Mouse (Mus musculus) intestine, embryonic 14.5 days (tissue): ENCODE data around the gene Lin7a. TPM values are rescaled to one million over a fixed set of nuclear protein-coding genes. Genes with fewer than 3 reads are reported as not detected.

Experiments used
- ATAC-seq: fragments of 200-750 bp; cut with Nextera tagmentation; replicated peaks from 2 replicates; pipeline ENCODE4 v1.8.0; 2017; ENCODE audit warnings: low read depth, moderate number of reproducible peaks, moderate TSS enrichment, moderate library complexity; ENCODE audit not compliant: low FRiP score, low TSS enrichment
- DNase-seq: peaks from one replicate; pipeline ENCODE4 v3.0.0-alpha.2; 2018; ENCODE audit warnings: low spot score
- H3K27ac ChIP-seq: fragments of 300-500 bp; sonication (generic); 2 replicates; pipeline ENCODE4 v1.5.1; 2014; ENCODE audit warnings: low read depth, mild to moderate bottlenecking, control low read depth
- H3K27me3 ChIP-seq: fragments of 300-500 bp; sonication (generic); replicated peaks from 2 replicates; pipeline ENCODE4 v1.6.1; 2014; ENCODE audit warnings: low read length, control low read depth; ENCODE audit not compliant: control insufficient read depth, insufficient read depth
- H3K36me3 ChIP-seq: fragments of 300-500 bp; sonication (generic); 2 replicates; pipeline ENCODE4 v1.6.1; 2014; ENCODE audit warnings: low read length, control low read depth; ENCODE audit not compliant: control insufficient read depth, insufficient read depth
- H3K4me1 ChIP-seq: fragments of 300-500 bp; sonication (generic); replicated peaks from 2 replicates; pipeline ENCODE4 v1.6.1; 2014; ENCODE audit warnings: low read length, control low read depth, mixed read lengths; ENCODE audit not compliant: control insufficient read depth, insufficient read depth
- H3K4me2 ChIP-seq: fragments of 300-500 bp; sonication (generic); 2 replicates; pipeline ENCODE4 v1.6.1; 2014; ENCODE audit warnings: low read length
- H3K4me3 ChIP-seq: fragments of 300-500 bp; sonication (generic); 2 replicates; pipeline ENCODE4 v1.5.1; 2014; ENCODE audit warnings: low read depth, low read length, control low read depth, mixed read lengths
- H3K9ac ChIP-seq: fragments of 300-500 bp; sonication (generic); 2 replicates; pipeline ENCODE4 v1.6.1; 2014; ENCODE audit warnings: mild to moderate bottlenecking, low read length
- H3K9me3 ChIP-seq: fragments of 300-500 bp; sonication (generic); 2 replicates; pipeline ENCODE4 v1.6.1; 2016; ENCODE audit warnings: low read length, control low read depth; ENCODE audit not compliant: control insufficient read depth
- WGBS: fragments of 180-500 bp; shearing (Covaris S2); extraction: QIAGEN DNeasy Blood & Tissue Kit; methylation state at CpG from one replicate; pipeline ENCODE4 v1.1.7; 2014; 5-methylcytosine and 5-hydroxymethylcytosine counted together
- polyA plus RNA-seq: library from polyadenylated mRNA; unstranded; fragments of >200 nt; fragmentation: Nextera tagmentation; extraction: Ambion mirVana; gene quantifications from 2 replicates; pipeline ENCODE4 v1.2.1, GENCODE M21; 2014

Lin7a gene
- polyA plus RNA-seq, 1 experiment from 2014 or later, result 5.9 TPM

GRCm38 (mm10) chr10:107351696-107352485 is 80.4 kb downstream of the Lin7a start:
- ATAC-seq, result no peak

DNA sequence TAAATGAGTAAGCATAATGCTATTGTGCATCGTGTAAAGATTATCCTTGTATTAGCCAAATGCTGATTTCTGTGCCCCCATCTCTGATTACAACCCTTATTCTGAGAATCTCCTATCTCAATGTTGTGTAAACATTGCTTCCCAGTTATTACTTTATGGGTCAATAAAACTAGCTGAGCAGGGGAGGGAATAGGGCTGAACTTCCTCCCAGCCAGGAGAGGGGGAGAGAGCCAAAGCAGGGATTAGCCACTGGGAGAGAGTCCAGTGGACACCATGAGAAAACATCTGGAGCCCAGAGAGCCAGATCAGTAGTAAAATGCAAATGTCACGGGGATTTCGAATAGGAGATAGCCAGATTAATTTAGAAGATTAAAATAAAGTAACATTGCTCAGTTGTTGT is 82.0 kb downstream of the Lin7a start:
- 74% methylated on average over 3 of the region's 3 CpGs for WGBS
- ATAC-seq (peak; percentile 71), DNase-seq (no peak)
- H3K4me3 ChIP-seq, result no peak overlapping the region
- no peak overlapping the region for H3K9ac ChIP-seq
- no peaks in the 10 kb centered on the region for H3K9me3 ChIP-seq
- no peaks in the 10 kb centered on the region for H3K36me3 ChIP-seq
- no peak overlapping the region for H3K27ac ChIP-seq
- H3K27me3 ChIP-seq, result no peaks in the 10 kb centered on the region
- H3K4me2 ChIP-seq, result no peak overlapping the region
- H3K4me1 ChIP-seq, result no peaks in the 10 kb centered on the region

More at GRCm38 (mm10) chr10:107351696-107352485, 80.4 kb downstream of the Lin7a start:
- Histone ChIP-seq H3K4me3 (no peak overlapping the region), H3K27ac (no peak overlapping the region), H3K9me3 (no peaks in the 10 kb centered on the region), H3K27me3 (no peaks in the 10 kb centered on the region), H3K4me2 (no peak overlapping the region), H3K4me1 (no peaks in the 10 kb centered on the region), H3K36me3 (no peaks in the 10 kb centered on the region), H3K9ac (no peak overlapping the region)
- 65% methylated on average over 6 of the region's 6 CpGs for WGBS
- DNase-seq, result no peak

DNA sequence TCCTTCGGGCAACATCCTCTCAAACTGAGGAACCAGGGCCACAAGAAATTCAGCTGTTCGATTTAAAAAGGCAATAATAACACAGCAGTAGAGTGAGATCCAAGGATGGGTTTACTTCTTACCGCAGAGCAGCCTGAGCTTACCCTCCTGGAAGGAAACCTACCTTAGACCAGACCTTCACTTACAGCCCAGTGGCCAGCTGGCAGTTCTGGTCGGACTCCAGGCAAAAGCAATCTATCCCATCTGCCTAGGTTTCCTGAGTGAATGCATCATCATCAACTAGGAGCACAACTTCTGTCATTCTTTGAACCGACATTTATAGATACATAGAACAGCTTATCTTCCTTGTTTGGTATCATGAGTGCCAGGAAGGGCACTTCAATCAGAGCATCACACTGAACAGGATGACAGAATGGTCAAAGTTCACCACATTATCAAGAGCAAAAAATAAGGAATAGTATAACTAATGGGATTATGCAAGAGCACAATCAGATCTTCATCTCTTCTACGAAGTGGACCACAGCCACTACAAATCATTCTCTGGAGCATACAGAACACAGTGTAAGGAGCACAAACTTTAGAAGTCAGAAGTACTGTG is 87.1 kb downstream of the Lin7a start:
- Histone ChIP-seq H3K4me3 (no peak overlapping the region), H3K36me3 (no peaks in the 10 kb centered on the region), H3K9me3 (no peaks in the 10 kb centered on the region), H3K27ac (no peak overlapping the region), H3K4me1 (no peaks in the 10 kb centered on the region), H3K4me2 (no peak overlapping the region), H3K9ac (no peak overlapping the region), H3K27me3 (no peaks in the 10 kb centered on the region)
- DNase-seq (no peak), ATAC-seq (no peak)
- WGBS, result 84% methylated on average over 6 of the region's 6 CpGs

DNA sequence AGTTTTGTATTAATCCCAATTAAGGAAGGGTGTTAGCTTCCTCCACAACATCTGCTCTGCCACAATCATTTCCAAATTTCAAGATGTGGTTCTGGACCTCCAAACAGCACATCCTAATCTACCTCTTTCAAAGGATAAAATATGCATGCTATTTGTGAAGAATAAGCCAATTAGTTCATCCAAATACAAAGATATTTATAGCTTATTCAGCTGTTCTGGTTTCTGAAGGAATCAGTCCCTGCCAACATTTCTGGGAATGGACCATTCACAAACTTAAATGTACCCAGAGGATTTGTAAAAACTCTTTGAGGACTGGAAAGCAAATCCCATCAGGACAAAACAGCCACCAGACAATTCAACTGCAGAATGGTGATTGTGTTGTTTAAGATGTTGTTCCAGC is 87.8 kb downstream of the Lin7a start:
- no peaks in the 10 kb centered on the region for H3K36me3 ChIP-seq
- H3K4me1 ChIP-seq, result no peaks in the 10 kb centered on the region
- DNase-seq, result no peak
- no peaks in the 10 kb centered on the region for H3K27me3 ChIP-seq
- ATAC-seq, result no peak
- no peaks in the 10 kb centered on the region for H3K9me3 ChIP-seq
- no peak overlapping the region for H3K9ac ChIP-seq
- no peak overlapping the region for H3K4me3 ChIP-seq
- H3K4me2 ChIP-seq, result no peak overlapping the region
- no peak overlapping the region for H3K27ac ChIP-seq

GRCm38 (mm10) chr10:107361546-107361945 is 90.1 kb downstream of the Lin7a start:
- H3K27me3 ChIP-seq, result no peaks in the 10 kb centered on the region
- no peak overlapping the region for H3K4me3 ChIP-seq
- no peaks in the 10 kb centered on the region for H3K36me3 ChIP-seq
- no peaks in the 10 kb centered on the region for H3K4me1 ChIP-seq
- H3K4me2 ChIP-seq, result no peak overlapping the region
- H3K9me3 ChIP-seq, result no peaks in the 10 kb centered on the region
- no peak overlapping the region for H3K27ac ChIP-seq
- WGBS, result 75% methylated on average over 4 of the region's 4 CpGs
- no peak overlapping the region for H3K9ac ChIP-seq
- ATAC-seq (no peak), DNase-seq (no peak)

GRCm38 (mm10) chr10:107362026-107362425 is 90.5 kb downstream of the Lin7a start:
- Histone ChIP-seq H3K27me3 (no peaks in the 10 kb centered on the region), H3K9ac (no peak overlapping the region), H3K9me3 (no peaks in the 10 kb centered on the region), H3K27ac (no peak overlapping the region), H3K4me1 (no peaks in the 10 kb centered on the region), H3K36me3 (no peaks in the 10 kb centered on the region), H3K4me3 (no peak overlapping the region), H3K4me2 (no peak overlapping the region)
- no peak for ATAC-seq
- WGBS, result 85% methylated on average over 2 of the region's 2 CpGs
- no peak for DNase-seq

DNA sequence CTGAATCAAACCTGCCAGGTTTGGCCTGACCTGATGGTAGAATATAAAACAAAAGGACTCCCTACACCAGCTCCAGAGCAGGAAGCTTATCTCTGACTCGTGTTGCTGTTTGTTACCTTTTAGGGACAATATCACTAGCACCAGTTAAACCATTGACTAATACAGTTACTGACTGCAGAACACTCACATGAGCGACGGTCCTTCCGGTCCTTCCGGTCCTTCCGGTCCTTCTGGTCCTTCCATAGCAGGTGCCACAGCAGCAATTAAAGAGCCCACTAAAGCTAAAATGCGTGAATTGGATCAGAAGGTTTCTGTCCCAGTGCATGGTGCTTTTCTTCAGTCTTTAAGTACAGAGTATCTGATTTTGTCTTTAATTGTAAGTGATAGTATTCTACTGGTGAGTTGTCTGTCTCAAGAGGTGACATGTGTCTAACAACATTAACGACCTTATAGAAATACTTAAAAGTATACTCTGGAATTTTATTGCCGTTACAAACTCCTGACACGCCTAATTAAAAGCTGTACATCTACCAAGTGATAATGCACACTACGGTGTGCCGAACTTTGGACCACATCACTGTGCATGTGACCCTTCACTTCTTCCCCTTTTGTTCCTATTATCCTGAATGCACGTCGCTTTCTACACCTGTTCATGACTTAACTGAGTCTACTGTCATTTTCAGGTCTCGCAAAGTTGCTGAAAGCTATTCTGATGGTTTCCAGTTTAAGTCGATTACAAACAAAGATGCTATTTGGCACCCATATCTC is 91.7 kb downstream of the Lin7a start:
- Histone ChIP-seq H3K4me1 (no peaks in the 10 kb centered on the region), H3K4me3 (no peak overlapping the region), H3K27me3 (no peaks in the 10 kb centered on the region), H3K9ac (no peak overlapping the region), H3K27ac (no peak overlapping the region), H3K9me3 (no peaks in the 10 kb centered on the region), H3K36me3 (no peaks in the 10 kb centered on the region), H3K4me2 (no peak overlapping the region)
- peak; percentile 60 for DNase-seq
- ATAC-seq, result peak; percentile 74
- WGBS, result 81% methylated on average over 16 of the region's 16 CpGs

DNA sequence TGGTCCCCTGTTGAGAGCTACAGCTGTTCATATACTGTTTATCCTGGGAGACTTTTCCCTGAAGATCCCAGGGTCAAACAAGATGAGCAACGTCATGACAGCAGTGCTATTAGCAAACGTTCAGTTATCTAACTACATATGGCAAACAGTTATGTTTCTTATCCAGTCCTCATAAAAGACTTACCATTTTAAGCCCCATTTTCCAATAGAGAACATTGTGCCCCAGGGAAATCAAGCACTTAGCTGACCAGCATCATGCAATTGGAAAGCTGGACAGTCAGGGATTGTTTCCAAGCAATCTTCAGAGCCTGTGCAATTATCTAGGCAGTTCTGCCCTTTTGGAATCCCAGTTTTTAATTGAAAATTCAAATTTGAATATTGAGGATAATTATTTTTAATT is 105.7 kb downstream of the Lin7a start:
- H3K4me3 ChIP-seq, result no peak overlapping the region
- no peaks in the 10 kb centered on the region for H3K9me3 ChIP-seq
- 14% methylated on average over 2 of the region's 2 CpGs for WGBS
- H3K27ac ChIP-seq, result no peak overlapping the region
- H3K4me2 ChIP-seq, result no peak overlapping the region
- H3K9ac ChIP-seq, result no peak overlapping the region
- no peaks in the 10 kb centered on the region for H3K36me3 ChIP-seq
- no peaks in the 10 kb centered on the region for H3K4me1 ChIP-seq
- H3K27me3 ChIP-seq, result no peaks in the 10 kb centered on the region
- DNase-seq (no peak), ATAC-seq (no peak)
